Mouse (Mus musculus): ENCODE data around the gene Carns1.

DNA sequence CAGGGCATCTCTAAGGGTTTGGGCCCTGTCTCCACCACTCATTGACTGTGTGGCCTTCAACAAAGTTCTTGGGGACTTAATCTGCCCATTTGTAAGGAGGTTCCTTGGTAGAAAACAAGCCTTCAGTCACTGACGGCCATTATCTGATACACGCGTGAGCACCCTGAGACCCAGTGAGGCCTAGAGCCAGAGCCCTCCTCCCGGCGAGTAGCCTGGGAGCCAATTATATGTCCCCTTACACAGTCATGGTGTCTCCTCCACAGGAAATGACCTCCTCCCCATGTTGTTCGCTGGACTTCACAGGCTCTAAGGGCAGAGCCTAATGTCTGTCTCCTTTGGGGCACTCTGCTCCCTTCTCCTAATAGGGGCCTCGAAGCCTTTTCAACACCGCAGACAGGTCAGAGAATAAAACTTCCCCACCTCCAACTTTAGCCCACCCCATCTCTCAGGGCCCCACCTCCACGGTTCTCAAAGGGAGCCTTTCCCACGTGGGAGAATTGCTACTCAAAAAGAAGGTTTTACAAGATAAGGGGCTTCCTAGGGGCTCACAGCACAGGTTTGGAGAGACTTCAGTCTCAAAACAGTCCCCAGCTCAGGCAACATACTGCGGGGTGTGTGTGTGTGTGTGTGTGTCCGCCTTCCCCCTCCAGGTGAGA lies 28.8 kb downstream of the Carns1 start:
- TF ChIP-seq EP300 (IDR thresholded peaks at IDR 0.05; ENCODE audit: low read depth): no peak
- TF ChIP-seq CTCF (IDR thresholded peaks at IDR 0.05; ENCODE audit: low read depth): no peak
